Mouse (Mus musculus) gonadal fat pad, adult 2 months (tissue): ENCODE data around the gene Rnaseh2b. TPM values are rescaled to one million over a fixed set of nuclear protein-coding genes. Genes with fewer than 3 reads are reported as not detected.
A peak's percentile ranks its signal among the peaks of the same experiment; 100 is the strongest.

ENCODE experiments used
- DNase-seq: peaks from one replicate; pipeline ENCODE4 v3.0.0-alpha.2; 2012; ENCODE audit warnings: low read depth
- polyA plus RNA-seq: library from polyadenylated mRNA; depleted of rRNA; stranded (reverse); fragments of >200 nt; gene quantifications from 2 replicates; pipeline ENCODE4 v1.2.3, GENCODE M21; 2012

Gene Rnaseh2b
- polyA plus RNA-seq, 1 experiment = 1.9 TPM

GRCm38 (mm10) chr14:62361263-62361980 lies 69.0 kb downstream of the Rnaseh2b start:
- DNase-seq = no peak

GRCm38 (mm10) chr14:62363774-62364173 lies 71.4 kb downstream of the Rnaseh2b start:
- DNase-seq = no peak

- no peak for DNase-seq
These were observed 78.4 kb downstream of the Rnaseh2b start for GRCm38 (mm10) chr14:62370819-62371218.

GRCm38 (mm10) chr14:62374001-62374400 lies 81.6 kb downstream of the Rnaseh2b start:
- DNase-seq = no peak

- no peak for DNase-seq
These were observed 83.3 kb downstream of the Rnaseh2b start for GRCm38 (mm10) chr14:62375694-62376093.

- DNase-seq = no peak
These were observed 83.7 kb downstream of the Rnaseh2b start for GRCm38 (mm10) chr14:62376115-62376514.

- no peak for DNase-seq
These were observed 87.0 kb downstream of the Rnaseh2b start for GRCm38 (mm10) chr14:62379391-62379790.

- DNase-seq = no peak
These were observed 88.2 kb downstream of the Rnaseh2b start for GRCm38 (mm10) chr14:62380606-62381005.

GRCm38 (mm10) chr14:62383109-62383508 lies 90.7 kb downstream of the Rnaseh2b start:
- DNase-seq = no peak

GRCm38 (mm10) chr14:62383786-62384299 lies 91.5 kb downstream of the Rnaseh2b start:
- DNase-seq = peak; percentile 69

- DNase-seq = no peak
These were observed 96.8 kb downstream of the Rnaseh2b start for GRCm38 (mm10) chr14:62389064-62389728.

GRCm38 (mm10) chr14:62389729-62390536 lies 97.5 kb downstream of the Rnaseh2b start:
- no peak for DNase-seq

GRCm38 (mm10) chr14:62392754-62393153 lies 100.4 kb downstream of the Rnaseh2b start:
- no peak for DNase-seq

GRCm38 (mm10) chr14:62395346-62395745 lies 103.0 kb downstream of the Rnaseh2b start:
- DNase-seq = no peak

- no peak for DNase-seq
These were observed 123.8 kb downstream of the Rnaseh2b start for GRCm38 (mm10) chr14:62416007-62416741.

- no peak for DNase-seq
These were observed 124.3 kb downstream of the Rnaseh2b start for GRCm38 (mm10) chr14:62416742-62417134.

- DNase-seq = no peak
These were observed 125.1 kb downstream of the Rnaseh2b start for GRCm38 (mm10) chr14:62417501-62417900.

GRCm38 (mm10) chr14:62422265-62422664 lies 129.9 kb downstream of the Rnaseh2b start:
- DNase-seq = no peak
